Mouse (Mus musculus) right cerebral cortex, postnatal 14 days (tissue): ENCODE measurements around the gene Znrf4.

Experiments
- DNase-seq: peaks from one replicate; pipeline ENCODE4 v3.0.0; 2022

Gene Znrf4

DNA sequence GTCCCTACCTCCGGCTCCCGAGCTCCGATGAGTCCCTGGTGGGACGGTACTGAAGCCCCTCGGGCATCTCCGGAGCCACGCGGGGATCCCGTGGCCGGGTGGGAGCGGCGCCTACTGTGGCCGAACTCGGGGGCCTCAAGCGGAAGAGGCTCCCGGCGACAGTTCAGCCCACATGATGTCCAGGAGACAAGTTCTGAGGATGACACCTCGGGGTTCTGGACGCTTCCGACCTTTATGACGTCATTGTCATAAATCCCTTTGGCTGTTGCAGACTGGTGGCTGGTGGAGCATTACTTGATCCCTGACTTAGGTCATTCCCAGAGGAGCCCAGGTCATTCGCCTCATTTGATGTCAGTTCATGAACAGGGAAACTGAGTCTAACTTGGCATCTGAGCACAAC lies at the start of gene Znrf4:
Gene Znrf4 (minus strand): TSS at position 122 of the 400 bp plus-strand sequence.
- no peak for DNase-seq

DNA sequence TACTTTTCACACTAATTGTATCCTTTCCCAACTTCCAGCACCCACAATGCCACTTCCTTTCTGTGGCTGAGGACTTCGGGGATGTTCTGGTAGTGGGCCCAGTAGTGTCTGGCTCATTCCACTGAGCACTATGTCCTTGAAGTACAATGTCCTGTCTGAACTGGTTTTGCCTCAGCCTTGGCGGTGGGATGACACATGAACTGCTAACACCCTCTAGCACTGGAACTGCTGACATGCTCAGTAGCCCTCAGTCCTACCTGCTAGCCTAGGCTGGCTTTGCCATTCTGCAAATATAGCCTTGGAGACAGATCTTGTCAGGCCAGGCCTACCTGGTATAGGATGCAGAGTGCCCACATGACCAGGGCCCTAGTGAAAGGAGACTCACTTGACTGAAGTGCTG lies 49.6 kb upstream of the Znrf4 start:
- DNase-seq, result no peak

DNA sequence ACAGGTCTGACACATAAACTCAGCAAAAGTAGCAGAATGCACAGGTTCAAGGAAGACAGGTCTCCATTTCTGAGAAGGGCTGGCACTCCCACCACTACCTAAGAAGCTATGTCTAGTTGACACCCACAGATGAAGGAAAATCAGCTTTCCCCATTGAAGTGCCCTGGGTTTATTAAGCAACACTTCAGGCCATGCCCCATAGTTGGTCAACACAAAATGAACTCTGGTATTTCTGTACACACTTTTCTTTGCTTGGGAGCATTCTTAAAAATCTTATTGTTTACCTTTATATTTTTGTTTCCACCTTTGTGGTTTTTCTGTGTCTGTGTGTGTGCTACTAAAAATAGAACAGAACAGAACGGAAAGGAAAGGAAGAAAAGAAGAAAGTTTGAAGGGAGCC lies 47.9 kb upstream of the Znrf4 start:
- no peak for DNase-seq

DNA sequence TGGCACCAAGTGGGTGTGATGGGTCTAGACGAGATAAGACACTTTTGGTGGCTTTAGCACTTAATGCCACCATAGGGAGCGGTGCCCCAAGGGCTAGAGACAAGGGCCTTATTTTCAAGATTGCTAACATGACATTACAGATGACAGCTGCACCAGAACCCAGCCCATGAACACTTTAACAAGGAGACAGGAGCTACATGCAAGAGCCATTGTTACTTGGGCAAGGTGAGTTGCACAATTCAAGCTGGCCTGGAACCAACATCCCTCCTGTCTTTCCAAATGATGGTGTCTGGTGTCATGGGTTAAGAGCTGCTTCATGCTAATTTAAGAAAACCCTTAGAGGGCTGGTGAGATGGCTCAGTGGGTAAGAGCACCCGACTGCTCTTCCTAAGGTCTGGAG lies 47.2 kb upstream of the Znrf4 start:
- no peak for DNase-seq

DNA sequence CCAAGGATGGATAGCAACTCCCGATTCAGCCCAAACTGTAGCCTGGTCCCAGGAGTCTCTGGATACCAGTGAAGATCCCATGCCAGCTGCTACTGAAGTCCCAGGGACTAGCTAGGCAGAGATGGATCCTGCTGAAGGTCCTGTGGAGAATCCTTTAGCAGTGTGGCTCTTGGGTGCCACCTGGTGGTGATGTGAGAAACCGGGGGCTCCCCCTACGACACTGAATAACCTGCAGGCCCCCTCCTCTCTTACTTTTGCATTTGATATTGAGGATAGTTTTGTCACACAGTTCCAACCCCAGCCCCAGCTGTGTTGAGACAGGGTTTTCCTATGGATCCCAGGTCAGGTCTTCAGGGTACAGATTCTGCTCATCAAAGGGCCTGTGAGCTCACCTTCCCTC lies 46.2 kb upstream of the Znrf4 start:
- peak; percentile 72 for DNase-seq

DNA sequence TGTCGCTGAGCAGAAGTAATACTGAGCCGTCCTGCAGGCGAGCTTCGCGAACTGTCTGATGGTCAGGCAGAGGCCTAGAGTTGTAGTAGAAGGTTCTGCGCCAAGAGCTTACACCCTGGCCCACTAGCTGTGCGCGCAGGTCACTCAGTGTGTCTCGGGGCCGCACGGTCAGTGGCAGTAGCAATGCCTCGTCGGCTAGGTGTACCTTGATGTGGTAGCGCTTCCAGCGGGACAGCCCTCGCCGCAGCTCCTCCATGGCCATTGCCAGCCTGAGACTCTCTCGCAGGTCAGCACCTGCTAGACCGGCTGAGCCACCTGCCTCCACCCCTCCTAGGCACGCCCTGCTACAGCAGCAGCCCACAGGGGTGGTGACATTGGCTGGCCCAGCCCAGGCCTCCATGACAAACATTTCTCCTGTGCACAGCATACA lies 41.9 kb upstream of the Znrf4 start, which contains the start of gene Gm20219:
Gene Gm20219 (minus strand): TSS at position 266 of the 430 bp plus-strand sequence.
- DNase-seq, result peak; percentile 9

DNA sequence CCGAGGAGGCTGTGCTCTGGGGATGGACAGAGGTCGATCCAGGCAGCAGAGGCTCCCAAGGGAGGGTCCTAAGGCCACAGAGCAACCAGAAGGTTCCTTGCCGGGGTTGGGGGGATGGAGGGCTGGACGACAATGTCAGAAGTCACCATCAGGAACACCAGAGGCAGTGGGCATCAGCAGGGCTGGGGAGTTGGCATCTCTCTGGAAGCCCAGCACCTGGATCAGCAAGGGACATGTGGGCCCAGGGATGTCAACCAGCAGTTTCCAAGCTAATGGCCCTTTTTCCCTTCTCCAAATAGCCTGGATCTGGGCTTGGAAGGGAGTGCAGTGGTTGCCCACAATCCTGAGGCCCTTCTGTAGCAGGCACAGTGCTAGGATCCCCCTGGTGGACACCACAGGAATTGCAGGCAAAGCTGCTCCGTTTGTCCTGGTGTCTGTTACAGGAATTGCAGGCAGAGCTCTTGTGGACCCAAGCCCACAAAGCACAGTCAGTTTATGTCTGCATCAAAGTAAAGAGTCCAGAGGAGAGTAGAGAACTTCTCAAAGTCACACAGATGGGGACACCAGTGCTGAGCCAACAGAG lies 40.6 kb upstream of the Znrf4 start:
- DNase-seq, result peak; percentile 72

DNA sequence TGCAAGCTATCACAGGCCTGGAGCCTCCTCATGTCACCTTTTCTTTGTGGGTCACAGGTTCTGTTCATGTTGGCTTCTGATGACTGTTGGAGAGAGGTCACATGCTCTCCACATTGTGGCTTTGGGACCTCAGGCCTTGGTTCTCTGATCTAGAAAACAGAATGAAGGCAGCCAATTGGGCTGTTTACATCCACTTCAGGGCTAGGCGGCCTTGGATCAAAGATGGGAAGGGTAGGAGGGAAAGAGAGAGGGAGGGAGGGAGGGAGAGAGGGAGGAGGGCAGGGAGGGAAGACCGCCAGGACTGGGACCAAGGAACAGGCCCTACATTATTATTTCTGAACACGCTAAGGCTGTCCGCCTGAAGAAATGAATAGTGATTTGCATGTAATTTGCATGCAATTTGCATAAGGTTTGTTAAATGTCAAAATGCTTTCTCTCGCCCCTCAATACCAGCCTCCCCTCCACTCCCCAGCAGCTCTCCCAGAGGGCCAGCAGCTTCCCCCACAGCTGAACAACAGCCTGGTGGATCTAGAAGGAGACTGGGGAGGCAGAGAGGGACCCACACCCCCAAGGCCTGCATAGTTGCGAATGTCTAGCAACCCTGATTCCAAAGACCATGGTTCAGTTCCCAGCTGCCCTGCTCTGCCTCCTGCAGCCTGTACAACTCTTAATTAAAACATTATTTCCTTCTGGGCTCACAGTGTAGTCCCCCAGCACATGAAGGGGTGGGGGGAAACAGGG lies 39.8 kb upstream of the Znrf4 start:
- peak; percentile 16 for DNase-seq

DNA sequence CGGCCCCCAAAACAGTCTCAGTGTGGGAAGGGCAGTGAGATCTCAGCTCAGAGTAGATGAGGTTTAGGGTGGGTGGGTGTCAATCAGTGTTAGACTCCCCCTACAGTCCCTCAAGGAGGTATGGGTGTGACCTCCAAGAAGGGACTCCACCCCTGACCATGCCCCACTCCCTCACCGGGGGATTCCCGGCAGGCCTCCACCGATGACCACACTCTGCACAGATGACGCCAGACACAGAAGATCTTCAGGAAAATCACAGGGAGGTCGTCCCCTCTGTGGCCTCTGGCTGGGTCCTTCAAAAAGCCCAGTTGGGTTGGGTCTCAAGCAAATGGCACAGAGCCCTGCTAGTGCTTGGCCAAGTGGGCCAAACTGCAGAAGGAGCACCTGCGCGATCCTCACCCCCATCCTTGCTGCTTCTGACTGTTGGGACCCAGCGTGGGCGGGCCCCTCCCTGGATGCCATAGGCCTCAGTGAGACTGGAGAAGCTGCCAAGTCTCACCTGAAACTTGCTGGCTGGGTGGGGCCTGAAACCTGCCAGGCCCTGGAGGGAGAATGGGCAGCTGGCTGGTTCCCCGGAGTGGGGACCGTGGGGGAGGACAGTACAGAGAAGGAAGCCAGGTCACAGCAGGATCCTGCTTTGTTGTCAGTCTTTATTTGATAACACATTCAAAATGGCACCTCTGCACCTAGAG lies 38.7 kb upstream of the Znrf4 start:
- peak; percentile 5 for DNase-seq

DNA sequence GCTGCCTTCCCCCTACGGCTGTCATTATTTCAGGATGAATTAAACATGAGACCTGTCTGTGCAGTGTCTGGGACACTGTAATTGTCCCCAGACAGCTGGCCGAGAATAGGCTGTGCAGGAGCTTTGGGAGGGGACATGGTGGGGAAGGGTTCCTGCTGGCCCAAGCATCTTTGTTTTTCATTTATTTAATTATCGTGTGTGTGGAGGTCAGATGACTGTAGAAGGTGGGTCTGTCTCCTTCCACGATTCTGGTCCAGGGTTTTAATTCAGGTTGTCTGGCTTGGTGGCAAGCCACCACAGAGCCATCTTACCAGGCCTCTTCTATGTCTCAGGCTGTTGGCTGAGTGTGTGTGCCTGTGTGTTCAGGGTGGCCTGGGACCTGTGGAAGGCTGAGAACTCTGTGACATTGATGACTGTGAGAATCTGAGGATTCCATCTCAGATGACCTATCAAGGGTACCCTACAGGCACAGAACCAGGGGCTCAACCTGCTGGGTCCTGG lies 36.4 kb upstream of the Znrf4 start:
- DNase-seq, result no peak

DNA sequence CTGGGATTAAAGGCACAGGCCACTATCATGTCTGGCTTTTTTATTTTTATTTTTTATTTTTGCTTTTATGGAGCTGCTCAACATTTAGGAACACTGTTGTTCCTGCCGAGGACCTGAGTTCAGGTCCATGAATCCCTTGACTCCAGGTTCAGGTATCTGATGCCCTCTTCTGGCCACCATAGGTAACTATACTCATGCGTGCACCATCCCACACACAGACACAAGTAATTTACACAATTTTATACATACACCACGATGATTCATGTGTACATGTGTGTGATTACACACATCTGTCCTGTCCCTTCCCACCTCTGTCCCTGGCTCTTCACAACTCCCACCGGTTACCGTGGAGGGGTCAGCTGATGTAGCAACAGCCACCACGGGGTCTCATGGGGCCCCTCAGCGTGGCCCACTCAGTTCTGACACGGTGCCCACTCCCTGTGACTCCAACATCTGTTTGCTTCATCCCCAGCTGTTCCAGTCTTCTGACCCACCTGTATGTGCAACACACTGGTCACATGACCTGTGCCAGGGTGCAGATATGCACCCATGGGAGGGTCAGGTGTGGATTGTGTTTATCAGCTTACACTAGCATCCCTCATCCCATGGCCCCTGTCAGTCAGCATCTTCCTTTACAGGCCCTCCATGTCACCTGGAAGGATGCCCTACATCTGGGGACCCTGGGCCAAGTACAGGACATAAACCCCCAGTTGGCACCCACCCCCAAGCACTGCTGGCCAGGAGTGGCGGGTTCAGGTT lies 35.8 kb upstream of the Znrf4 start:
- DNase-seq, result peak; percentile 2

DNA sequence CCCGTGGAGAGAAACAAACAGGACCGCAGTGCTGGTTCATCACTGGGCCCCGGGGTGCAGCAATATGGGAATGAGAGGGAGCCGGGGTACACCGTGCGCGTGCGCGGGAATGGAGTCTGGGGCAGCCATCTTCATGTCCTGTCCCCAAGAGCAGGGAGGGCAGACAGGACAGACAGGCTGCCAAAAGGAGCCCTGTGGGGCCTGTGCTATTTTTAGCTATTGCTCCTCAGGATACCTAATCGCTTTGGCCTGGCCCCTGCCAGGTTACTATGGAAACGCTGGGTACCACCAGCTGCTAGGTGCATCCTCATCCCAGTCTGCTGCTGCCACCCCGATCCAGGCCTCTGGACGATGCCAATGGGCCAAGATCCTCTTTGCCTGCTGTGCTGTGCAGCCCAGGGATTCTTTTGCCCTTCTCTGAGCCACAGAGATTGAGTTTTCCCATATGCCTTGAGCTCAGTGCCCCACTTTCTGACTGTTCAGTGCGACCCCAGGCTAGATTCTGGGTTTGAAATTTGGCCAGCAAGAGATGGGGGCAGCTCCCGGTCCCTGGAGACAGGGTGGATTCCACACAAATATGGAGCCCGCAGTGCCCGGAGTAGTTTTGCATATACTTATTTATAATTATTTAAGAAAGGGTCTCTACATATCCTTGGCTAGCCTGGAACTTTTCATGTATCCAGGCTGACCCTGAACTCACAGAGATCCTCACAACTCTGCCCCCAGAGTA lies 35.0 kb upstream of the Znrf4 start:
- no peak for DNase-seq

DNA sequence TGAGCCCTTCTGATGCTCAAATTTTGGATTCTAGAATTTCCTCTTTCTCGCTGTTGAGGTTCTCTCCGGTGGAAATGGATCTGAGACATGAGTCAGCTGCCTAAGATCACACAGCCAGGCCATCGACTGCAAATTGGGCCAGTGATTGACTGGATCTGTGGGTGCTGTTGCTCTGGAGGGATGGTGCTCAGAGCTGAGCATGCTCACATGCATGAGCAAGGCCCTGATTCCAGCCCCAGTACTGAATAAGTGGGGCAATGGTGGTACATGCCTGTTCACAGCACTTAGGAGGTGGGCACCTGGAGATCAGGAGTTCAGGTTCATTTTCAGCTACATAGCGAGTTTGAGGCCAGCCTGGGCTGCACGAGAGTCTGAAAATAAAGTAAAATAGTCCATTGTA lies 34.3 kb upstream of the Znrf4 start:
- no peak for DNase-seq

DNA sequence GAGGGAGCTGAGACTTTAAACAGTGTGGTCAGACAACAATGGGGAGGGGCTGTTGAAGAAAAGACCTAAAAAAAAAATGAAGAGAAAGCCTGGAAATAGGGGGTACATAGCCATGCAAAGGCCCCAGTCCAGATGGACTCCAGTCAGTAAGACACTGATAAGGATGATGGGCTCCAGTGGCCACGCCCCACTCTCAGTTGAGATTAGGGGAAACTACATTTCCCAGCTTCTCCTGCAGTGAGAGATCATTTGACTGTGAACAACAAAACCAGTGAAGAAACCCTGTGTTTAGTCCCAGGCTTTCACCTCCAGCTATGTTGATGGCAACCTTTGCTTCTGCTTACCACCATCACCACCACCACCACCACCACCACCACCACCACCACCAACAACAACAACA lies 33.7 kb upstream of the Znrf4 start:
- DNase-seq, result no peak

DNA sequence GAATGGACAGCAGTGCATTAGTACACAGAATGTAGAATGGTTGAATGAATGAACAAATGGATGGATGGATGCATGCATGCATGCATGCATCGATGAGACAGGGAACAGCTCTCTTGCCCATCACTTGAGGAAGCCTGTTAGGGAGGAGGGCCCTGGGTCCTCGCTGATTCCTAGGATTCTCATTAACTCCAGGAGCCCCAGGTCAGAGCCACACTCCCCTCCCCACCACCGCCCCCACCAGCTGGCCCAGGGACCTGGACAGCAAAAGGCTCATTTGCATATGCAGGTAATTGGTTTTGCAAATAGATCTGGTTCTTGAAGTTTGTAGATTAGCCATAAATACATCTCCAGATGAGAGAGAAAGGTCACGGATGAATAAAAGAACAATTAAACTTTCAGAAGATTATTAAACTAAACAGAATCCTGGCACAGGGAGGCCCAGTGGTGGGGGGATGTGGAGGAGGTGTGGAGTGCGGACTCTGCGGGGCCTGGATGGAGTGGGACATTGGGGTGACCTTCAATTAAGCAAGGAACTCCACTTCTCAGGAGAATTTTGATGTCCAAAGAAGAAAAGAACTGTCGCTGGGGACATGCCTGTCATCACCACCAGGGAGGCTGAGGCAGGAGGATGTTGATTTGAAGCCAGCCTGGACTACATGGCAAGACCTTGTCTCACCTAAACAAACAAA lies 32.6 kb upstream of the Znrf4 start:
- no peak for DNase-seq

DNA sequence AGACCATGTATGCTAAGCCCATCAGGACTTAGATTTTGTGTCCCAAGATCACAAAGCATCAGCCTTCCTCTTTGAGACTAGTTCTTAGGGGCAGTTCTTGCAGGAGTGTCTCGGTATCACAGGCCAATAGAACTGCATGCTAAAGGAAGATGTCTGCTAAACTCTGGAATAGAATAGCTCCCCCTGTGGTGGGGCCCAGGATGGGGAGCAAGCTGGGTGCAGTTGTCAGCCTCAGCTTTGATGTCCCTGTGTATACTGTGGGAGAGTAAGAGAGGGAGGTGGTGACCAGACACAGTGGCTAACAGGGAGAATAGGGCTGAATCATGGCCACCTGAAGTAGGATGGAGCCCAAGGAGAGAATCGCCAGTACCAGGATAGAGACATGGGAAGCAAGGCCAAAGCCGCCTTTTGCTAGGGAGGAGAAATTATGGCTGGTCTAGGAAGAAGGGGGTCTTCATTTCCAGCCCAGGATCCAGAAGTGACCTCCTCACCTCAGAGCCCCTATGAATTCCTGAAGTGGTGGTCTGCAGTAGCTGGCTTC lies 31.5 kb upstream of the Znrf4 start:
- DNase-seq, result no peak

DNA sequence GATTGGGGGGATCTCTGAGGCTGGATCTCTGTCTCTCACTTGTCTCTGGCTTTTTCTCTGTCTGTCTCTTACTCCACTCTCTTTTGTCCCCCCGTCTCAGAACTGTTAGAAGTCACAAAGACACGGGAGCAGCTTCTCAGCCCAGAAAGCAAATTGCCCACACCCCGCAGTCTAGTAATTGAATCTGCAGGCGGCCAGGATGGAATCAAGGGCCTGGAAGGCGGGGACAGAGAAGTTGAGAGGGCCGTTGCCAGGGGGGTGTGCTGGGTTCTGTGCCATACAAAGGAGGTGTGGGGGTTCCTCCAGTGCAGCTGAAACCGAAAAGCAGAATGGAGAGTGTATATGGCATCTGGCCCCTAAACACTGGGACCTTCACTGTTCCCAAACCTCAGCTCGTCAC lies 30.5 kb upstream of the Znrf4 start:
- no peak for DNase-seq

DNA sequence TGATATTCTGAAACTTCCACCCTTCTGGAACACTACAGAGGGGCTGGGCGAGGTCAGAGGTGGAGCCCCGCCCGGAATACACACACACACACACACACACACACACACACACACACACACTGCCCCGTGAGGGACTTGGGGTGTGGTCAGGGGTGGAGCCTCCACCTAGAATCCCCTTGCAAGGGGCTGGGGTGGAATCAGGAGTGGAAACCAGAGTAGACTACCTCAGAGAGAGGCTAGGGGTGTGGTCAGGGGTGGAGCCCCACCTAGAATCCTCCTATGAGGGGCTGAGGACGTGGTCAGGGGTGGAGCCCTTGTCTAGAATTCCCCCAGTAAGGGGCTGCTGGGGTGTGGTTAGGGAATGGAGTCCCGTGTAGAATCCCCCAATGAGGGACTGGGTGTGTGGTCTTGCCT lies 28.3 kb upstream of the Znrf4 start:
- DNase-seq, result no peak

DNA sequence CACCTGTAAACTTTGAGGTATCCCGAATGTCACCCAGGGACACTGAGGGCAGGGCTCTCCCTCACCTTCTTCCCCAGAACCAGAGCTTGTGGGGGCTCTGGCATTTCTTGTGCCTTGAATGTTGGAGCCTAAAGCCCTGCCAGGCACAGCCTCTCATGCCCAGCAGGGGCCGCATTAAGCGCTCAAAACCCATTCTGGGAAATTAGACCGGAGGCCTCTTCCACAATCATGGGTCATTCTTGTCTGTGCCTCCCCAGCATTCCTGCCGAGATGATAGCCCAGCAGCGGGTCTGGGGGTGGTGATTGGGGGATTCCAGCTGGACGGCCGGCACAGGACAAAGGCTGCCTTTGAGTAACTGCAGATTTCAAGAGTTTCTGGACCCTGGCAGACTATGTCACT lies 25.7 kb upstream of the Znrf4 start:
- DNase-seq, result no peak

DNA sequence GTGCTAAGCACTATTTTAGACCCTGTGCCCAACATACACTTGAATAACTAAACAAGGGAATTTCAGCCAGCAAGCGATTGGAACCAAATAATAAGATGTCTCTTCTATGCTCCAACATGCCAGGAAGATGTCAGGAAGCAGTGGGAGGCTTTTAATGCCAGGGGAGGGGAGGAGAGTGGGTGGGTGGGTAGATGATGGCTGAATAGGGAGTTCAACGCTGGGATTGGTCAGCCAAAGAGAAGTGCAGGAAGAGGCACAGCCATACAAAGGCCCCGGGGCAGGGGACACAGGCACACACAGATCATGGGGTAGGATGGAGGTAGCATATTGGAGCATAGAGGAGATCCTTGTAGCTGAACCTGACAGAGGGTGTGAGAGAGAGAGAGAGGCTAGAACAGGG lies 24.6 kb upstream of the Znrf4 start:
- no peak for DNase-seq

DNA sequence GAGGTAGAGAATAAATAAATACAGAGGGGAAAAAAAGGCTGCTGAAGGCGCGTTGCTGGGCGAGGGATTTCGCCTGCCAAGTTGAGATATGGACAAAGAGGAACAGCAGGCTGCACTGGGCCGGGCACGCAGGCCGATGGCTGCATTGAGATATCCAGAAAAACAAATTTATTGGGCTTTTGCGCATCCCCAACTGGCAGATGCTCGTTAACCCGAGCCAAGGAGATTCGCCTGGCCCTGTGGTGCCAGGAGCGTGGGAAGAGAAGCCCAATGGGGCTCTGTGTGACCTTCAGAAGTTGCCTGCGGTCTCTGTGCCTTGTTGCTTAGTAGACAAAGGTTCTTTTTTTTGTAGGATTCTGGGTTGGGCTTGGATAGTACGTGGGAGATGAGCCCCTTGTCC lies 24.0 kb upstream of the Znrf4 start:
- DNase-seq, result no peak

DNA sequence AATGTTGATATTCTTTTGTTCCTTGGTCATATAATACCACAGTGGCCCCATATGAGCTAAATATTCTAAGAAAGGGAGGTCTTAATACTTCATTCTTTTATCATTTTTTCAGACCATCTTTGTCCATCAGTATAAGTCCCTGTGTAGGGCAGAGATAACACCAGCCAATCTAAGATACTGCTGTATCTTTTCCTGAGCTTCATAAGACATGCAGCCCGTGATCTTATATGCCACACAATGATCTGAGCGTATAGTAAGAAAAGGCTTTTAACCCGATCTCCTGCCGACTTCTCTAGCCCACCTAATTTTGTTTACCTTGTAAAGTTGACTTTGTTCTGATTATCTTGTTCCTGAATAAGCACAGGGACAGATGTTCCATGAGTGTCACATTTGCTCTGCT lies 12.7 kb upstream of the Znrf4 start:
- no peak for DNase-seq
